Mouse (Mus musculus) ES-E14 (cell line): ENCODE measurements around the gene P4ha2.

Experiments
- CHD2 ChIP-seq: IDR thresholded peaks from 2 replicates; pipeline ENCODE4 v1.6.1; 2014; ENCODE audit warnings: mild to moderate bottlenecking, low read depth, low read length, inconsistent platforms
- MAFK ChIP-seq: IDR thresholded peaks from 2 replicates; pipeline ENCODE4 v1.6.1; 2014; ENCODE audit warnings: mild to moderate bottlenecking, low read depth, low read length, inconsistent platforms; ENCODE audit not compliant: insufficient read depth
- ZC3H11A ChIP-seq: IDR thresholded peaks from 2 replicates; pipeline ENCODE4 v1.6.1; 2012; ENCODE audit warnings: low read depth, mild to moderate bottlenecking, inconsistent platforms, low read length, borderline replicate concordance
- ZNF384 ChIP-seq: IDR thresholded peaks from 2 replicates; pipeline ENCODE4 v1.6.1; 2012; ENCODE audit warnings: low read depth, low read length, inconsistent platforms

DNA sequence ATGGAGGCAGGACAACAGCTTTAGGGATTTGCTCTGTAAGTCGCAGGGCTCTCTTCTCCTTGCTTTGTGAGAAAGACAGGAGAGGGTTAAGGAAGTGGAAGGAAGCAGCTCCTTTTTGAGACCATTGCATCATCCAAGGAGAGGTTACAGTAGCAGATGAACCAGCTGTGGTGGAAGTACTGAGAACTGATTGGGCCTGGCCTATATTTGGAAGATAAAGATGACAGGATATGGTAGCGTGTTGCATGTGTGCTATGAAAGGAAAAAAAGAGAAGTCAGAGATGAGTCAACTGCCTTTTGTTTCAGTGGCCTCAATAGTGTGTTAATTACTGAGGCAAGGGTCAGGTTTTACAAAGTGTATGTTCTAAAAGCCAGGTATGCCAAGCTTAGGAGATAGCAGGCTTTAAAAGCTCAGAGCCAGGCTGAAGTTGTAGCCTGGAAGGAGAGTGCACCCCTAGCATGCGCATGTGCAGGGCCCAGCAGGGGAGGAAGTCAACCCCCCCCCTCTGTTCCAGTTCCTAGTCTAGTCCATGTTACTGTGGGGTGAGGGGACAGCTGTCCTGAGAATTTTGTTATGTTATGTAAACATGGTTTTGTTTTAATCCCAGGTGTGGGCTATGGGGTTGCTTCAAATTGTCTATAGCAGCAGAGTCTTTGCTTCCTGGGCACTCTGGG, 50.0 kb downstream of the P4ha2 start:
- TF ChIP-seq MAFK = no peak
- TF ChIP-seq CHD2 = no peak
- no peak for TF ChIP-seq ZNF384
- no peak for TF ChIP-seq ZC3H11A
